Comparison of ENCODE assay signal across 7 mouse cellular contexts in the genomic region with DNA sequence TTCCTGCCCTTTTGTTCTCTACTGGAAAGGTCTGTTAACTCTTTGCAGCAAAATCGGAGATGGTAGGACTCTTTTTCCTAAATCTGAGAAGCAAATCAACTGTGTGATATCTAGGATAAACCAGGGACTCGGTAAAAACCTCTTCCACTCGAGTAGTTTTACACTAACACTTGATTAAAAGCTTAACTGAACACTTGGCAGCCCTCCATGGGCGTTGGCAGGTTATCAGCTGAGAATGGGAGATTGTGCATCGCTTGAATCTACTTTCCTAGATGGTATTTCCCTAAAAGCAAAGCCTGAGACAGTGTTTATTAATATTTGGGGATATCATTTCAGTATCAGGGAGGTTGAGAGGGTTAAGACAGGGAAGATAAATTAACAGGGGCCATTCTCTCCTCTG.
DNase-seq lines count a peak whose midpoint lies in the region; ATAC-seq and TF ChIP-seq lines count a peak whose summit lies in the region.

No protein-coding gene starts in this region.

- no peaks in the 10 kb centered on the region for H3K27me3 ChIP-seq in midbrain, postnatal 0 days (ENCODE audit: insufficient read depth, low read length)
- no peaks in the 10 kb centered on the region for H3K27me3 ChIP-seq in midbrain, embryonic 13.5 days

- peak; percentile 77 for DNase-seq in midbrain, postnatal 0 days (ENCODE audit: low spot score)
- peak; percentile 96 to 99 for DNase-seq in cerebellum, postnatal 14 days
- DNase-seq in layer of hippocampus, adult 9-10 months (ENCODE audit: low spot score) = peak; percentile 37
- DNase-seq in right cerebral cortex, adult 2 months (ENCODE audit: low spot score in 2 of 2) = peak; percentile 73 to 85
- no peak for DNase-seq in thymus, postnatal 10 days (ENCODE audit: low spot score in 2 of 2)

- TF ChIP-seq CTCF in midbrain, postnatal 0 days (IDR thresholded peaks at IDR 0.05) = no peak

- no peak overlapping the region for H3K9ac ChIP-seq in midbrain, postnatal 0 days (replicated peaks; ENCODE audit: low read length, poor library complexity, severe bottlenecking)
- no peak overlapping the region for H3K9ac ChIP-seq in midbrain, embryonic 13.5 days (replicated peaks)

- 51% methylated on average over 5 of the region's 5 CpGs for WGBS in midbrain, postnatal 0 days
- WGBS in midbrain, embryonic 13.5 days = 55% methylated on average over 5 of the region's 5 CpGs

- H3K36me3 ChIP-seq in midbrain, postnatal 0 days (ENCODE audit: insufficient read depth, low read length) = no peaks in the 10 kb centered on the region
- H3K36me3 ChIP-seq in midbrain, embryonic 13.5 days = no peaks in the 10 kb centered on the region

- H3K4me3 ChIP-seq in midbrain, postnatal 0 days (ENCODE audit: low read depth, low read length) = no peak overlapping the region
- H3K4me3 ChIP-seq in midbrain, embryonic 13.5 days (replicated peaks) = no peak overlapping the region

- no peaks in the 10 kb centered on the region for H3K9me3 ChIP-seq in midbrain, postnatal 0 days (ENCODE audit: low read length)
- no peaks in the 10 kb centered on the region for H3K9me3 ChIP-seq in midbrain, embryonic 13.5 days

- H3K4me1 ChIP-seq in midbrain, postnatal 0 days (ENCODE audit: insufficient read depth, low read length) = no peaks in the 10 kb centered on the region
- no peaks in the 10 kb centered on the region; the same call in 1 of the 2 replicates for H3K4me1 ChIP-seq in midbrain, embryonic 13.5 days (replicated peaks)

- H3K27ac ChIP-seq in midbrain, postnatal 0 days (ENCODE audit: low read depth, low read length) = no peak overlapping the region
- no peak overlapping the region for H3K27ac ChIP-seq in midbrain, embryonic 13.5 days

- no peak overlapping the region for H3K4me2 ChIP-seq in midbrain, postnatal 0 days (ENCODE audit: low read depth, low read length, poor library complexity, severe bottlenecking)
- no peak overlapping the region for H3K4me2 ChIP-seq in midbrain, embryonic 13.5 days (replicated peaks)

- no peak for ATAC-seq in midbrain, postnatal 0 days (ENCODE audit: low FRiP score)
- ATAC-seq in midbrain, embryonic 13.5 days = no peak
- no peak for ATAC-seq in erythroid progenitor cell, adult 5-6 weeks (replicated peaks; ENCODE audit: low FRiP score, poor library complexity, severe bottlenecking)

Comparison
In these comparisons a context has a peak if more than half of its experiments do, and no peak if none do; other contexts are left out.
1. DNase-seq: peak in midbrain, postnatal 0 days (single experiment), cerebellum, postnatal 14 days (2 of 2), layer of hippocampus, adult 9-10 months (single experiment) and right cerebral cortex, adult 2 months (2 of 2); none in thymus, postnatal 10 days (0 of 2).